Comparison of ENCODE assay signal across 18 mouse cellular contexts in genomic region chr10:52956728-52957127, GRCm38 (mm10).
"Had no signal": no experiment of that assay in that cellular context is flagged by ENCODE, and none has a peak within 500 bp of the region (broad histone marks: within the 10 kb centered on the region; RNA-seq: fewer than 3 reads in every experiment).

No protein-coding gene starts in this region.

- H3K27me3 ChIP-seq: liver, embryonic 15.5 days; lung, embryonic 15.5 days; megakaryocyte, embryonic 14.5 days; midbrain, embryonic 13.5 days; midbrain, embryonic 15.5 days; stomach, embryonic 15.5 days had no signal

- DNase-seq: liver, postnatal 0 days; lung, adult 2 months; lung, postnatal 14 days; lung, postnatal 36 days; right cerebral cortex, postnatal 14 days; thymus, adult 2 months; thymus, postnatal 25 days; thymus, postnatal 4 days had no signal

- H3K9me3 ChIP-seq: liver, embryonic 15.5 days; lung, embryonic 15.5 days; midbrain, embryonic 13.5 days; midbrain, embryonic 15.5 days; stomach, embryonic 15.5 days had no signal

- H3K27ac ChIP-seq: liver, embryonic 15.5 days; lung, embryonic 15.5 days; macrophage; midbrain, embryonic 13.5 days; midbrain, embryonic 15.5 days; stomach, embryonic 15.5 days; stomach, postnatal 0 days had no signal

- H3K9ac ChIP-seq: liver, embryonic 15.5 days; liver, postnatal 0 days; lung, embryonic 15.5 days; midbrain, embryonic 13.5 days; midbrain, embryonic 15.5 days; stomach, embryonic 15.5 days had no signal

- H3K4me2 ChIP-seq: liver, embryonic 15.5 days; lung, embryonic 15.5 days; midbrain, embryonic 11.5 days; midbrain, embryonic 13.5 days; midbrain, embryonic 15.5 days; stomach, embryonic 15.5 days had no signal

- H3K36me3 ChIP-seq: liver, embryonic 15.5 days; lung, embryonic 15.5 days; midbrain, embryonic 13.5 days; midbrain, embryonic 15.5 days; stomach, embryonic 15.5 days had no signal

- H3K4me3 ChIP-seq: liver, embryonic 15.5 days; lung, embryonic 15.5 days; megakaryocyte, embryonic 14.5 days; midbrain, embryonic 13.5 days; midbrain, embryonic 15.5 days; stomach, embryonic 15.5 days had no signal

- H3K4me1 ChIP-seq: liver, embryonic 15.5 days; lung, embryonic 15.5 days; megakaryocyte, embryonic 14.5 days; midbrain, embryonic 13.5 days; midbrain, embryonic 15.5 days; stomach, embryonic 15.5 days had no signal

- ATAC-seq: liver, postnatal 0 days; lung, postnatal 0 days; midbrain, embryonic 13.5 days; midbrain, embryonic 15.5 days had no signal
